Mouse (Mus musculus): ENCODE results near the gene Cnot10.

- TF ChIP-seq USF2 (conservative IDR thresholded peaks at IDR 0.05; ENCODE audit: low read depth, low read length) (no peak), PAX5 (IDR thresholded peaks at IDR 0.05; ENCODE audit: low read length) (no peak)
Measured at GRCm38 (mm10) chr9:114543882-114544753, 95.9 kb downstream of the Cnot10 start.

Data from CH12.LX (cell line).